Mouse (Mus musculus) skeletal muscle tissue, adult 2 months (tissue): ENCODE measurements around the gene Rsad2.
A peak's percentile ranks its signal among the peaks of the same experiment; 100 is the strongest.
"Not testable (repeated sequence)": the region's sequence is repeated elsewhere in the genome, so short reads cannot be mapped to it uniquely, and the experiment has no call there.

Experiments
- DNase-seq: peaks from one replicate; pipeline ENCODE4 v3.0.0-alpha.2; 2012; ENCODE audit warnings: low read depth, low spot score

Gene Rsad2

DNA sequence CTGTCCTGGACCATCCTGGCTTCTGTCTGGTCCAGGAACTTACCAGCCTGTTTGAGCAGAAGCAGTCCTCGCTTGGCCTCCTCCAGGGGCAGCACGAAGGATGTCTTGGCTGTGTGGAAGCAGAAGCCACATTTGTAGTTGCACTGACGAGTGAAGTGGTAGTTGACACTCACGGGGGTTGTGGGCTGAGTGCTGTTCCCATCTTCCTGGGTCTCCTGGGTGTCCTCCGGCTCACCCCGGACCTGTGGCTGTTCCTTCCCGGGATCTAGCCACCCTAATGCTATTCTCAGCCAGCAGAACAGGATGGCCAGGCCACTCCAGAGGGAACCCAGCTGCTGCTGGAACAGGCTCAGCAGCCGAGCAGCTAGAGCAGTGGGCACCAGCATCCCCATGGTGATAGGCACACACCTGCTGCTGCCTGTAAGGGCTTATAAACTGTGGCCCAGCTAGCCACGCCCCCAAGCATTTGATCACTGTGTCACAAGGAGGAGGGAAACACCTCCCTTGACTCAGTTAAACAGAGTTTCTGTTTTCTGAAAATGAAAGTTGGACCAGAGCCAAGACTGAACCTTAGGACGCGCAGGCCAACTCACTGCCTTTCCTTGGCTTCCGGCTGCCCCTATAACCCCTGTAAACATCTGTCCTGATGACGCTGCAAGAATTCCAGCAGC lies at the start of gene Rsad2:
Gene Rsad2 (minus strand): TSS at position 425 of the 671 bp plus-strand sequence.
- peak; percentile 73 for DNase-seq

DNA sequence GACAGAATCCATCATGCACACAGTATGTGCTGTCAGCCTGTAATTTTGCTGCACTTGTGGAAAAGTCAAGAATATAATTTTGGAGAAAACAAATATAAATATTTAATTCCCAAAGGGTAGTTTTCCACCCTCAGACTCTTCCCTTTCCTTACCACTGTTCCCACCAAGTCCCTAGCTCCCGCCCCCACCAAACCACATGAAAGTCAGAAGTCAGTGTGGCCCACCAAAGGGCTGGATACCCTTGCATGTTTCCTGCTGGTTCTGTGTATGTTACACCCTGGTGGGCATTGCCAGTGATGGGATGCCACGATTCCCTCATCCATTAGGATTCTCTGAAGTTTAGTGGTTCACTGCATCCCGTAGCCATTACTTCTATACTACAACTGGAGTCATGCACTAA lies 44.8 kb upstream of the Rsad2 start:
- no peak for DNase-seq

DNA sequence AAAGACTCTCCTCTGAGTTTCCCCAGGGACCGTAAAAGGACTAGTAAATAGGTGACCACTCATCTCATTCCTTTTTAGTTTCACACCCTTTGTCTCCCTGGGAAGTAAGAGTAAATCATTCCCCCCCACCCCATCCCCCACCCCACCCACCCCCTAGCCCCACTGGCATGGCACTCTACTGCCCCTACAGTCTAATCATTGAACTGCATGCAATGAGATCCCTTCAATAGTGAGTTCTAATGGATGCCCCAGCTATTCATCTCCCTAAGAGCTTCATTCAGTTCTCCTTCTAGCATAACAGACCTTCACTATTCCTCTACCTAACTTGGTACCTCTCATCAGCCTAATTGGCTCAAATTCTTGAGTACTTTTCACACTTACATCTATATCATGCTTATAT lies 33.7 kb upstream of the Rsad2 start:
- DNase-seq, result no peak

DNA sequence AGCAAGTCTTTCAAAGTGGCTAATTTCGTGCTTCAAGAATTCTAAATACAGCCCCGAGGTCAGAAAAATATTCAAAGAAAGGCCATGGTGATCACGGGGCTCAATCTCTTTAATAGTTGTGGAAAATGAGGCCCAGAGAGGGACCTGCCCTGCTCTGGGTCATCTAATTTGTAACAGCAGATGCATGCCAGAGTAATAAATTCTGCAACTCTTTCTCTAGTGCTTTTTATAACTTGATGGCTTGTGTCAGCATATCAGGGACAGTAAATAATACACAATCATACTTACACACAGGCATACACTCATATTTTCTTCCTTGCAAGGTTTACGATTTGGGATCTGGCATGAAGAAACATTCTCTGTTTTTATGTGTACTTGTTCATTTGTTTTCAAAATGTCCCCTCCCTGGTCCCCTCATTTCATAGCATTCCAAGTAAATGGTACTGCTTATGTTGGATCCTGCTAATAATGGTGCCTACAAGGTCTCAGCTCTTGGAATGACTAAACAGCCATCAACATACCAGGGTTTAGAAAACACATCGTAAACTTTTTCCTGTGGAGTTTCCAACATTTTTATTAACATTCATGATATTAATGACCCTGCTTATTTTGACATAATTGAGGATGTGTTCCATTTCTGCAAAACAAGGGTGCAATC lies 32.5 kb upstream of the Rsad2 start:
- no peak for DNase-seq

DNA sequence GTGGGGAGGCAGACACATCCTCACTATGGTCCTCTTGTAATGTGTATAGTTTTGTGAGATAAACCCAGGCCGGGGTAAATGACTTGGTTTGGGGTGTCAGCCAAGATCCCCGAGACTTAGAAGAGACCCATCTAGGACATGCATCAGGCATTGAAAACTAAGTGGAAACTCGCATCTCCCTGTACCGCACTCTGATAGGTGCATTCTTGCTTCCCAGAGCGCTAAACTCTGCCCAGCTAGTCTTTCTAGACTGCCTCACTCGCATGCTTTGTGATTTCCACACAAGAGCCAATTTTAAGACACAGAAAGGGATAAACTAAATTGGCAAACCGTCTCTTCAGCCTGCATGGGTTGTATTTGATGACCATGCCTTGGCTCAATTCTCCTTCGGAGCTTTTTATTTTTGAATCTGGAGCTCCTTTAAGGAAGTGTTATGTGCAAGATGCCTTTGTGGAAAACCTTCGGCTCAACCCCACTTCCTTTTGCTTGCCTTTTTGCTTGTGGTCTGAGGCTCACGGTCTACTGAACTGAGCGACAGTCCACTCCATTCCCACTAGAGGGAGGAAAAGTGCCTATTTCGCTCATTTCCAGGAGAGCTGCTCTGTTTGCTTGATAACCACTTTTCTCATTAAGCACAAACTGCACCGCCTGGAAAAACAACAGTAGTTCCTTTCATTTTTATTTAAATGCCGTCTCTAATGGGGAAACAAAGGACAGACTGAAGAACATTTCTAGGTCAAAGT lies 31.8 kb upstream of the Rsad2 start:
- no peak for DNase-seq

DNA sequence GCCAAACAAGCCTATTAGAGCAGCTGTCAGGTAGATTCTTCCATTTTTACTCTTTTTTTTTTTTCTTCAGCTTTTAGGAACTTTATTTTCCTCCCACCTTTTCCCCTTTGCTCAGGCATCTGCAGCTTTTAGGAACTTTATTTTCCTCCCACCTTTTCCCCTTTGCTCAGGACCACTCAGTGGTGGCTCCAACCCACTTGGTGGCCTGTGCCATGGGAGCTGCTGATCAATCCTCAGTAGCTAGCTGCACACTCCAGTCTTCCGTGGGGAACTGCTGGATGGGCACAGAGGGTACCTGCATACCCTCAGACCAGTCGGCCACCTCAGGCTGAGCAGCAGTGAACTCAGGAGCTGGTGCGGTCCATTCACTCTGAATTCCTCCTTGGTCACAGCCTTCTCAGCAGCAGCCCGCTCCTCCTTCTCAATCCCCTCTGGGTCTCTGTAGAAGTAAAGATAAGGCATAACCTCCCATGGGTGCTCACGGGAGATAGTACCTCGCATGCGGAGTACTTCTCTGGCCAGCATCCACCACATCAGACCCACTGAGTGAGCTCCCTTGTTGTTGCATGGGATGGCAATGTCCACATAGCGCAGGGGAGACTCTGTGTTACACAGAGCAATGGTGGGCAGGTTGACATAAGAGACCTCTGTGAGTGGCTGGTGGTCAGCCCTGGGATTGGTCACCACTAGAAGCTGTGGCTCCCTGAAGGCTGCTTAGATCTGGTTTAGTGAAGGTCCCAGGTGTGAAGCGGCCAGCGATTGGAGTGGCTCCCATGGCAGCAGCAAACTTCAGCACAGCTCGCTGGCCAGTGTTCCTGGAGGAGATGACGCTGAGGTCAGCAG lies 29.7 kb upstream of the Rsad2 start:
- not testable (repeated sequence) for DNase-seq

DNA sequence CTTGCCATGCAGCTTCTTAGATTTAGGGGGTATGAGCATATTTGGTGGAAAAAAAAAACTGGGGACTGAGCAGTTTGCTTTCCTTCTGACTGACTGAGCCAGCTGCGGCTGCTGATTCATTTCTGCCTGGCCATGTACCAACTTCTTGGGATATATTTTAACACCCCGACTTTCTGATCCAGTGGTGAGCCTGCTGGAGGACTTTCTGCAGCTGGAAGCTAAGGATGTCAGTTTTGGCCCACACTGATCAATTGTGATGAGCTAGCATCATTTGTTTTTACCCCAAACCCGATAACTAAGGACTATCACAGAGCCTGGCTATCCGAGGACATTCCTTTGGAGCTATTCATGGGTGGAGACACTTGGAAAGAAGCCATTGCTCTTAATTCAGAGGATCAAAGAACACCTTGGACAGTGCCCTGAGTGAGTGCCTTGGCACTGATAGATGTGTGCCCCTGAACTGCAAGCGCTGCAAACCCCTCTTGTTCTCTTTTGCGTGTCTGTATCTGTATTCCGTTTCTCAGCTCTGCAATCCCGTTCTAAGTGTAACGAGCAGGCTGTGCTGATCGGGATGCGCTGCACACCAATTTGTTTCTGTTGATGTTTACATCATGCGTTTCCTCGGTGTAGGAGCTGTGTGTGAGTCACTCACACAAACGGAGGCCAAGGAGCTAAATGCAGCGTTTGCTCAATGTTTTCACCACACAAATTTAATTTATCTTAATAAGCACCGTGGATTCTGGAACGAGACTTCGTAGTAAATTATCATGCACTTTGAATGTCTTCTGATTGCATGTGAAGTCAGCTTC lies 22.1 kb upstream of the Rsad2 start:
- DNase-seq, result peak; percentile 60

DNA sequence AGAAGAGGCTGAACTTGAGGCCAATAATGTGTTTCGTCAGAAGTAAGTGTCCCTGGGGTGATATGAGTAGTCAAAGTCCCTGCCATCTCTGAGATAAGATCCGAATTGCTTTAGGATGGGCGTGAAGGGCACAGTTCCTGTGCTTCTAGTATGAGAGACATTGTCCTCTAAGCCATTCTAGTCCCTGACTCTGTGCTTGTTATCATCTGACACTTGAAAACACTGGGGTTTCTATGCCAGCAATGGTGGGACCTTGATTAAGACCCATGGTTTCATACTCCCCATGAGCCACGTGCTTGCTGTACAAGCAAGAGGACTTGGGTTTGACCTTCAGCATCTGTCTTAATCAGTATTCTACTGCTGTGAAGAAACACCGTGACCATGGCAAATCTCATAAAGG lies 20.9 kb upstream of the Rsad2 start:
- DNase-seq, result no peak

DNA sequence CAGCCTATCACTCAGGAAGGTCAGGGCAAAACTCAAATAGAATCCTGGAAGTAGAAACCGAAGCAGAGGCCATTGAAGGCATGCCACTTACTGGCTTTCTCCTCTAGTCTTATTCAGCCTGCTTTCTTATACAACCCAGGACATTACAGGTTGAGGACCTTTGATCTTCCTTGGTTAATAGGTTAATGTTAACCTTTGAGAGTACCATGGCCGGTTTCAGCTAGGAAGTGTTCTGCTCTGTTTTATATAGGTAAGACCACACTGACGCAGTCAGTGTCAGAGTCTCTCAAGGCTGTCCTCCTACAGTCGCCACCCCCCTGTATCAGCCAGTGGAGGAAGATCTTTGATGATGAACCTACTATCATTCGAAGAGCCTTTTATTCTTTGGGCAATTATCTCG lies 17.5 kb upstream of the Rsad2 start:
- DNase-seq, result no peak

DNA sequence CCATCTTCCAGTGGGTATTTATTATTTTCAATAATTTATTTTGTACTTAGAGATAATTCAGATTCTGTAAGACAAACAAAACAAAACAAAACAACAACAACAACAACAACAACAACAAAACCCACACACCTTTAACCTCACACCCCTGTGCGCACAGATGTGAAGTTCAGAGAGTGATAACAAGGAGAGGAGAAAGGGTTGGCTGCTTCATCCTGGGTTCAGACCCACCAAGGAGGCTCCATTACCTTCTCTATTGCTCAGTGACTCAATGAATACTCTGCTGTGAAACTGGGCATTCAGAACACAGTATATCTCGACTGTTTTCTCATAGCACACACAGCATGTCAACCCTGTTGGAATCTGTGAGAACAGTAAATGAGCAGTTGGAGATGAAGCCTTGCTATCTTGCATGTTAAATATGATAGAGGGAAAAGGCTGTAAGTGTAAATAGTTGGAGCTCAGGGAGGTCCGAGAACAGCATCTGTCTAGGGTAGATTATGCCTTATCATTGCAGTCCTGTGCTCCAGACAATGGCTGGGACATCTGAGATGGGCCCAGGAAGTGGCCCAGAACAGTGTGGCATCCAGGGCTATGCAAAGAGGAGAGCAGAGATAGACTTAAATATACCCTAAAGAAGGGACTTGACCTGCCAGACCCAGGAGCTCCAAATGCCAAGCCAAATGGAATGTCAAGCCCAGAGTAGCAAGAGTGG lies 16.7 kb upstream of the Rsad2 start:
- no peak for DNase-seq

DNA sequence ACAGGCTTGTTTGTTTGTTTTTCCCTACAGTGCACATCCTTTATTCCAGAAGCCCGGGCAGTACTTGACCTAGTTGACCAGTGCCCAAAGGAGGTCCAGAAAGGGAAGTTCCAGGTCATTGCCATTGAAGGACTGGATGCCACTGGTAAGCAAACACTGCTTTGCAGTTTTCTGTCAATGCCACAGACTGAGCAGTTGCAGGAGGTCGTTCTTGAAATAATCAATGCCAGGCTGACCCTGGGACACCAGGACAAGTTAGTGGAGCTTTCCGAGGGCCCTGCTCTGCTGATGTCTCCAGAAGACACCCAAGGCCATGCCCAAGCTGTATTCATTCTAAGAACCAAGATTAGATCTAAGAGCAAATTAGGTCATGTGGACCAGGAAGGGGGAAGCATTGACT lies 15.1 kb upstream of the Rsad2 start:
- DNase-seq, result no peak

DNA sequence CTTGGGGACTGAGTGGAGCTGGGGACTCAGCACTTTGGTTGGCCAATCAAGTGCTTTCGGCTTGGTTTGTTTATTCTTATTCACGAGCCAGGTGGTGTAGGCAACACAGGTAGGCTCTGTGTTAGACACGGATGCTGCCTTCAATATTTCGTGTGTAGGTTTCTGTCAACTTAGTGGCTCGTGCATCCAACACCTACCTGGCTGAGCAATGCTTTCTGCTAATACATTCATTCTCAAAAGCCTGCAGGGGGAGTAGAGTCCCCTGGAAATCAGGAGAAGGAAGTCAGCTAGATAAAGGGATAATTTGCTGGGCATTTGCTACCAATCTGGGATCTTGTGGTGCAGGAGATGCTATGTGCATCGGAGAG lies 13.8 kb upstream of the Rsad2 start:
- DNase-seq, result no peak

DNA sequence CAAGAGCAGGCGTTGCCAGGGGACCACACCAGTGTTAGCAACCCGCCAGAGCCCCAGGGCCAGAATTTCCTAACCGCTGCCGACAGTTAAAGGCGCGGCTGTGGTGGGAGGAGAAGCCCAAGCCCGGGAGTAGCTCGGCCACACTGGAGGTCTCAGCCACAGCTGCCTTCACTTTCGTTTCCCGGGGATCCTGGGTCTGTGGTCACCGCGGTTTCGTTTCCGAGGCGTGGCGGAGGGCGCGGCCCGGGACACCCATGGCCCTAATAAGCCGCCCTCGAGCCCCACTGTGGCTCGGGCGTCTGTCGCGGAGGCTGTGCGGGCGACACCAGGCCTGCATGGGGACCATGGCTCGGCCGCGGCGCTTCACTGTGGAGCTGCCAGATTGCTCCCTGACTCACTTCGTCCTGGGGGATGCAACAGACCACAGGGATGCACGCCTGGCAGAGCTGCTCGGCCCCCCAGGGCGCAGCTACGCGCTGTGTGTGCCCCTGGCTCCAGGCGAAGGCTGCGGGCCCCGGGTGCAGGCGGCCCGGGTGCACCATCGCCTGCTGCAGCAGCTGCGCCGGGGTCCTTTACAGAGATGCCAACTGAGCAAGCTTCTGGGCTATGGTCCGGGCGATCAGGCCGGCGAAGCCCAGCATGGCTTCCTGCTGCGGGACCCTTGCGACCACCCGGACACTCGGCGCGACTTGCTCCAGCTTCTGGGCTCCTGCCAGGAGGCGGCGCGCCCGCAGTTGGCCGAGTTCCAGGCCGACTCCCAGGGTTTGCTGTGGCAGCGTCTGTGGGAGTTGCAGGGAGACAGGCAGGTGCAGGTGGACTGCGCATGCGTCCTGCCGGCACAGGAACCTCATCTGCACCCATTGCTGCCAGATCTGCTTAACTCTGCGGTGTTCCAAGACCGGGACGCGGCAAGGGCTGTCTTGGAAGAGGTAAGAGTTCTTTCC lies 13.1 kb upstream of the Rsad2 start, which contains the start of gene Cmpk2:
Gene Cmpk2 (plus strand): TSS at position 107 of the 944 bp plus-strand sequence.
- DNase-seq, result peak; percentile 82

DNA sequence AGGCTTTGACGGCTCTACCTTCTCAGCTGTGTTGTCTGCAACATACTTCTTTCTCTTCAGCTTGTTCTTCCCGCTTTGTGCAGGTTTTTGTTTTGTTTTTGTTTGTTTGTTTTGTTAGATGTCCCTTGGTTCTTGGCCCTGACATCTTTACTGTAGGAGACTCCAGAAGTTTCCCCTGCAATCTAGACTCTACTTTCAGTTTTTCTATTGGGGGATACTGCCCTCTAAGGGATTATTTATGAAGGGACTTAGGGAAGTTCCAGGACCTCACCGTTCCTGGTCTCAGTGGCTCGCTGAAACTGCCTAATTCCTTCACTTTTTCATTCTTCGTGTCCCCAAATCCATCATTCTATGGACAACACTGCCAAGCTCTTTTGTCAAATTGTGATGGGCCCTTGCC lies 9.3 kb upstream of the Rsad2 start:
- no peak for DNase-seq

DNA sequence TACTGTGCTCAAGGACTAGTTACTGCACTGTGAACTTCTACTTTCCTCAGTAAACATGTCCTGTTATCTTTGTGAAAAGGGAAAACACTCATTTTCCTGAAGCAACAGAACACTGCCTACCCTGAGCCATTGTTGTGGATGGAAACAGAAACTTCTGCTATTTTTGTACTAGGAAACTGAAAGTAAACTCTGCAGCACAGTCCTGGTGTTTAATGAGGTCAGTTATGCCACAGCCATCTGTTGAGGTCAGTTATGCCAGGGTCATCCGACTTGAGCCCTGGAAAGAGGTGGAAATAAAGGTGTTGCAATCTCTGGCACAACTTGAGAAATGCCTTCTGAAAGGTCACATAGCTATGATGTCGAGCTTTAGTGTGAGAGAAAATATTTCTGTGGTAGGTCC lies 3.8 kb upstream of the Rsad2 start:
- DNase-seq, result peak; percentile 48

DNA sequence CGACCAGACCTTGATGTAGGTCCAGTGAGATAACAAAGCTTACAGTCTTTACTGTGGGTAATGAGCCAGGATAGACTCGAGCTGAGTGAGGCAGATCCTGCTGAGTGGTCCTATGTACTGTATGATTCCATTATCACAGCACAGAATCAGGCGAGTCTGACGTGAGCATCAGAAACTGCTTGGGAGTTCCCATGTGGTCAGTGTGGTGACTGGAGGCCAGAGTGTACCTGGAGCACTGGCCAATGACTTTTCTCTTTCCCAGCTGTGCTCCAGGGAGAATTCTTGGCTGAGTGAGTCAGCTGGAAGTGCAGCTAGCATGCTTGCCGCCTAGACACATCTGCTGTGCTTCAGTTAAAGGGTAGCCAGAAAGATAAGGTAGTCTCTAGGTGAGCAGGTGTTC lies 1.6 kb downstream of the Rsad2 start:
- DNase-seq, result no peak

DNA sequence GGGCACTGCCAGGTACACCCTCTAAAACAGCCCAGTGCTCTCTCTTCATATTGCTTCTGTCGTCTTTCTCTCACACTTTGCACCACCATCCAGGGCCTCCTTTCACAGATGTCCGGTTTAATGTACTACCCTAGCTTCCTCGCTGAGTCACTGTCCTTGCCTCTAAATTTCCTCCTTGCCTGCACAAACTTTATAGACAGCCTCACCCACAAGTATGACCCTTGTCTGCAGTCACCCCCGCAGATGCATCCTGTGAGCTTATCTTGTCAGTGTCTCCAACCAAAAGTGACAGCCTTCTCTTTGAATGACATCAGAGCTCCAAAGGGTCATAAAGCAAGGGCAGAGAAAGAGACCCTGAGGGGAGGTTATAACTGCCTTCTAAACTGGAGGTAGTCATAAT lies 3.3 kb downstream of the Rsad2 start:
- DNase-seq, result no peak

DNA sequence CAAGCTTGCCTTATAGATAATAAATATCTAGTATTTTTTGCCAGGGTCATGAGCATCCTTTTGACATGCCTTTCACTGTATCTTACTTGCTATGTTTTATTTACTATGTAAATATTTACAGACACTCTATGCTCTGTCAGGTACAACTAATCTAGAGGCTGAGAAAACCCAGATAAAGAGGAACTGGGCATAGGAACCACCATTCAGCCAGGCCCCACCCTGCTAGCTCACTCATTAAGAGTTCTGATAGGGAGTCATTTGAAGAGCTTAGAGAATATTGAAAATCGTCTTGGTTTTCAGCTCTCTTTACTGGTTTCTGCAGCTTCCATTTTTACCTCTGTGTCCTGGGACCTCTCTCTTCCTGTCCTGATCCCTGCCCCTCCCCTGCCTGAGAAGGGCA lies 5.1 kb downstream of the Rsad2 start:
- no peak for DNase-seq

DNA sequence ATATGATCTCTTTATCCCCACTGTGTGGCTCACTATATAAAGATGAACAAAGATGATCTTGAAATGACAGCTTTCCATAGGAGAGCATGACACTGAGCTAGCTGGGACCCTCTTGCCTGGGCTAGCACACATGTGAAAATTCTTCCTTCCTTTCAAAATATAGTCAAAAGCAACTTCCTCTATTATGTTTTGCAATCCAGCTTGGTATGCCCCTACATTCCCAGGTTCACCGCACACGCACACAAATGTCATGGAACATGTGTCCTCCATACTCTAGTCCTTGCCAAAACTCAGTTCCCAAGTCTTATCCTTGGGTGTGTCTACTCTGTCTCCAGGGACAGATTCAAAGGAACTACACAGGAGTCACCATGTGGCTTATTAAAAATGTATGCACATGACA lies 6.8 kb downstream of the Rsad2 start:
- DNase-seq, result no peak
